Mouse (Mus musculus) fibroblast of lung, adult 2 months (primary cell): ENCODE measurements at regions not wholly inside any gene's neighbourhood (a gene's known extent, or its start where the extent isn't known, plus 50 kb on each side); places are given as distances from the start of the nearest gene placed in this dataset.
A peak's percentile ranks its signal among the peaks of the same experiment; 100 is the strongest.

Experiments
- DNase-seq: peaks from one replicate; pipeline ENCODE4 v3.0.0-alpha.2; 2011; ENCODE audit warnings: low read depth

DNA sequence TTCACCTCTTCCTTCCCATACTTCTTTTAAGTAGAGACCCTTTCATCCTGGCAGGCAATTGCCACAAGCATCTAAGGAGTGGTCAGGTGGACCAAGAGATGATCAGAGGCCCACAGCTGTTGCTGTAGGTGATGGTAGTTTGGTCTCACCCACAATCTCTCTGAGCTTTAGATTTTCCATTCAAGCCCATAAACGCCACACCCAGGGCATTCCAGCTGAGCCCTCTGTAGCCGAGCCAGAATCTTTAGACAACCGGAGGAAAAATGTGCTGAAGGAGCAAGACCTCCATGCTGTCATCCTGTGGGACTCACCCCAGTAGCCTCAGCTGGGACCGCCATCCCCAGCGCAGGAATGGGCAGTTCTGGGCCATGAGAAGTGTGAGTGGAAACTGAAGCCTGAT, 93.7 kb upstream of the Dlx2 start:
- no peak for DNase-seq

DNA sequence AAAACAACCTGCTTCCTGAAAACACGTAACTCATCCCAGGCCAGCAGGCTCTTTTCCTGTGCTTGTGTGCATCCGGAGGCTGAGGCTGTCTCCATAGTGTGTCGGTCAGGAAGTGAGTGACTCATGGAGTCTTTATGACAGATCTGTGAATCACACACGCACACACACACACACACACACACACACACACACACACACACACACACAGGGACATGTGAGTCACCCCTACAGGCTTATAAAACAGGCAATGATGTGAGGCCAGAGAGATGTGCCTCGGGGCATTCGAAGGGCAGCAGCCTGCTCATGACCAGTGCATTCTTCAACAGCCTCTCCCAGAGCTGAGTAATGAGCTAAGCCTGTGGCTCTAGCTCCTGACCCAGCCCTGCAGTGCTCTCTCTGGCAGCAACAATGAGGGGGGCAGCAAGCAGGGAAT, 97.5 kb upstream of the Dlx2 start:
- peak; percentile 74 for DNase-seq

- DNase-seq = no peak
These were observed 97.4 kb upstream of the Itga6 start for GRCm38 (mm10) chr2:71647914-71648497.

DNA sequence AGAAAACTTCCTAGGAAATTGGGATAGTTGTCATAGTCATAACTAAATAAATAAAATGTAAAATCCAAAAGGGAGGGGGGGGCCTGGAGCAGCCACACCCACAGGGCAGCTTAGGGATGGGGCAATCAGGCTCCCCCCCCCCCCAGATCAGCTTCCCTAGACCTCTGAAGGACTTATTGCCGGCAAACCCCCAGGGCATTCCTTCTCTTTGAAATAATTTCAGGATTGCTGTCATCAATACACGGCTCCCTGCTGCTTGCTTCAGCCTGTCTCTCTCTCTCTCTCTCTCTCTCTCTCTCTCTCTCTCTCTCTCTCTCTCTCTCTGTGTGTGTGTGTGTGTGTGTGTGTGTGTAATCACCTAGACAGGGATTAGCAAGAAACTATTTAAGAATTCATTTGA, 93.8 kb upstream of the Itga6 start:
- no peak for DNase-seq

DNA sequence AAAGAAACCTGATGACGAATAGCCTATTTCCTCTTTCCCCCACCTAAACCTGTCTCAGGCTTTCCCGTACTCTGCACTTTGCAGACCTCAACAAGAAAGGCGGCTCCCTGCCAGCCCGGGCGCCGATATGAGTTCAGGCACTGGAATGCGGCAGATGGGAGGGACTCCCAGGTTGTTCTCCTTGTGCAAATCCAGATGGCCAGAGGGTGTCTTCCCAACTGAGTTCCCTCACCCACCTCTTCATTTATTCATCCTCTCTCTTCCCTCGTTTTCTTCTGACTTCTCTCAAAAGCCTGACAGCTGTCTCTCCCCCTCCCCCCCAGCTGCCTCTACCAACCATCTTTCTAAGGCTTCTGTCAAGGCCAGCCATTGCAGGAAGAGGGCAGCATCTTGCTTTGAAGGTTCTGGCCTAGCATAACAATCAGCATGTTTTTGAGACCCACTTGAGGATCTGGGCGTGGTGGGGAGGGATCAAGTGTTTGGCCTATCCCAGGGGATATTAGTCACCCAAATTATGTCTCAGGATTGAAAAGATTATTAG, 93.1 kb upstream of the Itga6 start:
- DNase-seq = no peak

GRCm38 (mm10) chr2:71654817-71655503, 90.5 kb upstream of the Itga6 start:
- no peak for DNase-seq

- no peak for DNase-seq
These were observed 89.7 kb upstream of the Itga6 start for GRCm38 (mm10) chr2:71655504-71656390.

DNA sequence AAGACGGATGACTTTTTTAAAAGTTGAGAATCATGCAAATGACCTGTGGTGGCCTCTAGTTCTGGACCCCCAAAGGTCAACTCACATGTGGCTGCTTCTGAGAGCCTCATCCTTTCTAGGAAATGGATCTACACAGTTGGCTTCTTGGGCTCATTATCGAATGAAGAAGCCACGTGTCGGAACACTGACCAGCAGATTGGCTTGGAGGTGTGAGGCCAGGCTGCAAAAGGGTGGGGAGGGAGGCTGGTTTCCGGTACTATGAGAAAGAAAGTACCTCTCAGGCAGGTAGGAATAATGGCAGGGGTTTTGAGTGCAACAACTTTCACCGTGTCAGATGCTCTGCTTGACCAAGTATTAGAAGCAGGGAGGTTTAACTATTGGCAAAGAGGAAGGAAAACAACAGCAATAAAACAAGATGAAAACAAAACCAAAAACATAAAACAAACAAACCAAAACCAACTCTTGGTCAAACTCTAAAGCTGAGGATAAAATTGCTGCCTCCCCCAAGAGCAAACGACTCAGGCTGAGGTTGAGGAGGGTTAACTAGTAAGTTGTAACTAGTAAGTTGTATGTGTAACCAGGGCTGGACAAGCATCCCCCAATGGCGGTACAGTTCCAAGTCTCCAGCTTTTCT, 88.7 kb upstream of the Itga6 start:
- DNase-seq = no peak

- DNase-seq = no peak
These were observed 84.0 kb upstream of the Itga6 start for GRCm38 (mm10) chr2:71661438-71661837.

GRCm38 (mm10) chr2:71661986-71662385, 83.4 kb upstream of the Itga6 start:
- no peak for DNase-seq

DNA sequence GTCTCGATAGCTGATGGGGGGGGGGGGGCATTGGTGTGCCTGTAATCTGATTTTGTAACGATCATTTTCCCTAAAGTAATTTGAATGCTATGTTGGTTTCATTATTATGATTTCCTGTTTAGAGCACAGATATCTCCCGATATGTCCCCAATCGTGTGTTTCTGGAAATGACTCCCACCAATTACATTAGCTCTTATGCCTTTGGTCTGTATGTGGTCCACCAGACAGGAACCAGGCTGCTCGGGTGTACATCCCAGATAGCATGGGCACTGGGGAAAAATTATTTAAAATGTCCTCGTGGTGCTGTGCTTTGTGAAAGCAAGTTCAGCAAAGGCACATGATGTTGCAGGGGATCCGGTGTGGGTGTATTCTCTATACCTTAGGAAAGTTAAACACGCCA, 82.0 kb upstream of the Itga6 start:
- no peak for DNase-seq

DNA sequence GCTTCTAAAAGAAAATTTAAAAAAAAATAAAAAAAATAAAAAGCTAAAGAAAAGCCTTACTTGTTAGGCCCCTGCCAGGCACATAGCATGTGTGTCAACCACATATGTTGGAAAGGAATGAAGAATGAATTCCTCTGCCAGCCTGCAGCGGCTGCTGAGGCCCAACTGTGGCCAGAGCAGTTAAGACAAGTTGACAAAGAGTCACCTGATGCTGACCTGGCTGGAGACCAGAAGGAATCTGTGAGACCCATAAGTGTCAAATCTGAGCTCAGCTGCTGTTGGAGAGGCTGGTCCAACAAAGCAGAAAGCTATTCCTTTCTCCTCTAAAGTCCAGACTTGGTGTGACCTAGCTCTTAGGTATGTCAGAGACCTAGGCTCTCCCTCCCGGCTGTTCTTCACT, 78.5 kb upstream of the Itga6 start:
- DNase-seq = peak; percentile 49

DNA sequence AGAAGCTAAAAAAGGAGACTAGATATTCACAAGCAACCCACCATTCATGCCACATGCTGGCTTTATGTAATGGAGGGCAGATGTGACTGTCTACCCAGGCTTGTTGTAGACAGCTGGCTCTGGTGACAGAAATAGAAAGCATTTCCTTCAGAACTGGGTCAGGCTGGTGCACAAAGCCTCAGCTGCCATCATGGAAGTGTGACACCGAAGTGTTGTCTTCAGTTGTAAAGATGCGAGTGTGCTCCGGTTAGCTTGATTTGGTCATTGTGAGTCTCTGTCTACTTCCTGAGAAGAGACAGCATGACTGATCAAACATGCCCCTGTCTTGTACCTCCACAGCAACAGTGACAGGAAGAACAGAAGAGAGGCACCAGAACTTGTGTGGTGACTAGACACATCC, 77.7 kb upstream of the Itga6 start:
- DNase-seq = no peak

DNA sequence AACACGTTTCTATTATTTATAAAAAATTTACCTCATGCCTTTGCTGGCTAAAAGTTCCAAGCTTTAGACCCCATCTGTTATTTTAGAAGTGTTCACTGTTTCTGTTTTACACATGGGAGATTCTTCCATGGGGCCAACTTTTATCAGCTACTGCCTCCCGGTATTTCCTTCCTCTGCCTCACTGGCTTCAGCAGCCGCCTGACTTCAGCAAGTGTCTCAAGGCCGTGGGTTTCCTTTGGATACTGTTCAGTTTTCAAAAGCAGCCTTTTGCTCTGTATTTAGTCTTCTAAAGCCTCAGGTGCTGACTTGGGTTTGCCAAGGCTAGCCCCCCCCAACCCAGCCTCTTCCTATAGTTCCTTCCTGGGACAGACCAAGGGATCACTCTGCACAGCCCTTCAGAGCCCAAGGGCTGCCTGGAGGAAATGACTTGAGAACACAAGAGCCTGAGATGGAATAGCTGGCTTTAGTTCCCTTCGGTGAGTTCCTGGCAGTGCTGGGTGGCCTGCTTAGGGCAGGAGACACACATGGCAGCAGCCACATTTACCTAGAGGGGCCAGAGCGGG, 75.1 kb upstream of the Itga6 start:
- DNase-seq = no peak

DNA sequence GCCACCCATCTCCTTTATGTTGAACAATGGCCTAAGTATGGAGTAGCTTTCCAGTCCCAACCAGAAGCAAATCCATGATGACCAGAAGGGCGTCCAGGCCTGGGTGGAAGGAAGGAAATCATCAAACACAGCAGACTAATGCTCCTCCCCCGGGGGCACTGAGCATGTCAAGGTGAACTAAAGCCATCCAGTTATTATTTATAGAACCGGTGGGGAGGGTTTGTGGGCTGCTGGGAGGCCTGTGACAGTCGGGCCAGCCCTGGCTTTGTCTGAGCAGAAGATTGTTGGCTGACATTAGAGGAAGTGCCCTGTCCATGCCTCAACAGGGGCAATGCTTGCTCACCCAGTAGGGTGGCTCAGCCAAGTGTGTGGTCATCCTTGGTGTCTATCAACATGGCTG, 74.5 kb upstream of the Itga6 start:
- no peak for DNase-seq

GRCm38 (mm10) chr2:71673087-71673920, 72.1 kb upstream of the Itga6 start:
- no peak for DNase-seq

GRCm38 (mm10) chr2:71680746-71681145, 64.7 kb upstream of the Itga6 start:
- DNase-seq = no peak

- no peak for DNase-seq
These were observed 64.3 kb upstream of the Itga6 start for GRCm38 (mm10) chr2:71681148-71681547.

GRCm38 (mm10) chr2:71683375-71683774, 62.0 kb upstream of the Itga6 start:
- no peak for DNase-seq

- no peak for DNase-seq
These were observed 60.2 kb upstream of the Itga6 start for GRCm38 (mm10) chr2:71685239-71685638.

- no peak for DNase-seq
These were observed 56.4 kb upstream of the Itga6 start for GRCm38 (mm10) chr2:71689041-71689440.
